Mouse (Mus musculus) E14TG2a.4 (cell line): ENCODE measurements around the gene Nup107.

ENCODE experiments used
- CTCF ChIP-seq: conservative IDR thresholded peaks from 2 replicates; pipeline ENCODE4 v1.5.1; 2014; ENCODE audit warnings: low read length
- NANOG ChIP-seq: IDR thresholded peaks from 2 replicates; pipeline ENCODE4 v1.6.1; 2014; ENCODE audit warnings: borderline replicate concordance, low read length, mixed read lengths

- no peak for TF ChIP-seq CTCF
- TF ChIP-seq NANOG: no peak
These were observed 44.8 kb downstream of the Nup107 start for GRCm38 (mm10) chr10:117747711-117748110.
